Mouse (Mus musculus) forebrain, embryonic 11.5 days (tissue): Measurements from ENCODE around the gene Gnb1l. TPM values are rescaled to one million over a fixed set of nuclear protein-coding genes. Genes with fewer than 3 reads are reported as not detected.
A peak's percentile ranks its signal among the peaks of the same experiment; 100 is the strongest.

Experiments used
- ATAC-seq: fragments of 200-750 bp; cut with Nextera tagmentation; replicated peaks from 2 replicates; pipeline ENCODE4 v1.8.0; 2017; ENCODE audit warnings: moderate TSS enrichment; ENCODE audit not compliant: low FRiP score
- DNase-seq: peaks from one replicate; pipeline ENCODE4 v3.0.0-alpha.2; 2017; ENCODE audit warnings: low spot score
- H3K27ac ChIP-seq: fragments of 300-500 bp; sonication (generic); 2 replicates; pipeline ENCODE4 v1.5.1; 2014; ENCODE audit warnings: low read depth, low read length
- H3K27me3 ChIP-seq: fragments of 300-500 bp; sonication (generic); 2 replicates; pipeline ENCODE4 v1.6.1; 2014; ENCODE audit warnings: mild to moderate bottlenecking, low read length, mixed read lengths; ENCODE audit not compliant: control insufficient read depth, insufficient read depth
- H3K36me3 ChIP-seq: fragments of 300-500 bp; sonication (generic); 2 replicates; pipeline ENCODE4 v1.6.1; 2014; ENCODE audit warnings: mild to moderate bottlenecking, low read length, moderate library complexity, mixed read lengths; ENCODE audit not compliant: control insufficient read depth, insufficient read depth
- H3K4me1 ChIP-seq: fragments of 300-500 bp; sonication (generic); replicated peaks from 2 replicates; pipeline ENCODE4 v1.6.1; 2014; ENCODE audit warnings: low read length, mixed read lengths; ENCODE audit not compliant: control insufficient read depth, insufficient read depth
- H3K4me2 ChIP-seq: fragments of 300-500 bp; sonication (generic); 2 replicates; pipeline ENCODE4 v1.6.1; 2014; ENCODE audit warnings: low read depth, mild to moderate bottlenecking, low read length, moderate library complexity, mixed read lengths; ENCODE audit not compliant: severe bottlenecking
- H3K4me3 ChIP-seq: fragments of 300-500 bp; sonication (generic); 2 replicates; pipeline ENCODE4 v1.5.1; 2014; ENCODE audit warnings: low read depth, low read length
- H3K9ac ChIP-seq: fragments of 300-500 bp; sonication (generic); 2 replicates; pipeline ENCODE4 v1.6.1; 2014; ENCODE audit warnings: low read length
- H3K9me3 ChIP-seq: fragments of 300-500 bp; sonication (generic); 2 replicates; pipeline ENCODE4 v1.6.1; 2016; ENCODE audit warnings: low read length, mixed read lengths; ENCODE audit not compliant: control insufficient read depth
- WGBS: fragments of 180-500 bp; shearing (Covaris S2); extraction: QIAGEN DNeasy Blood & Tissue Kit; methylation state at CpG from one replicate; pipeline ENCODE4 v1.1.7; 2014; 5-methylcytosine and 5-hydroxymethylcytosine counted together
- polyA plus RNA-seq: library from polyadenylated mRNA; unstranded; fragments of >200 nt; fragmentation: Nextera tagmentation; extraction: Ambion mirVana; gene quantifications from 2 replicates; pipeline ENCODE4 v1.2.1, GENCODE M21; 2014

Gnb1l gene
- polyA plus RNA-seq, 1 experiment from 2014 or later = 14.9 TPM

- Histone ChIP-seq H3K4me1 (peaks cover 22% of the 10 kb centered on the region), H3K36me3 (no peaks in the 10 kb centered on the region), H3K9me3 (no peaks in the 10 kb centered on the region), H3K27me3 (peaks cover 93% of the 10 kb centered on the region), H3K27ac (no peak overlapping the region), H3K9ac (no peak overlapping the region), H3K4me2 (no peak overlapping the region), H3K4me3 (0 out of 2 replicates have a peak overlapping the region, but pooled peaks have one; percentile 22)
- ATAC-seq = no peak
- WGBS = 3% methylated on average over 25 of the region's 31 CpGs
- no peak for DNase-seq
Observed at GRCm38 (mm10) chr16:18588738-18589055, 90.2 kb downstream of the Gnb1l start.

- ATAC-seq = no peak
- peaks cover 22% of the 10 kb centered on the region for H3K4me1 ChIP-seq
- H3K9me3 ChIP-seq = no peaks in the 10 kb centered on the region
- H3K36me3 ChIP-seq = no peaks in the 10 kb centered on the region
- 8% methylated on average over 9 of the region's 9 CpGs for WGBS
- H3K27ac ChIP-seq = no peak overlapping the region
- H3K4me3 ChIP-seq = no peak overlapping the region
- H3K4me2 ChIP-seq = no peak overlapping the region
- DNase-seq = no peak
- peaks cover 88% of the 10 kb centered on the region for H3K27me3 ChIP-seq
- no peak overlapping the region for H3K9ac ChIP-seq
Observed at GRCm38 (mm10) chr16:18589080-18589621, 90.6 kb downstream of the Gnb1l start.

GRCm38 (mm10) chr16:18589804-18590790 is 91.6 kb downstream of the Gnb1l start, which contains the start of gene Tbx1:
Tbx1 (minus strand) TSS chr16:18590671.
- H3K36me3 ChIP-seq = no peaks in the 10 kb centered on the region
- WGBS = under 1% methylated on average over 48 of the region's 48 CpGs
- peaks cover 22% of the 10 kb centered on the region for H3K4me1 ChIP-seq
- H3K27me3 ChIP-seq = peaks cover 79% of the 10 kb centered on the region
- peak within 1 kb of the TSS; percentile 46 for H3K4me2 ChIP-seq
- no peak for ATAC-seq
- no peak within 1 kb of the TSS for H3K9ac ChIP-seq
- H3K27ac ChIP-seq = no peak within 1 kb of the TSS
- peak within 1 kb of the TSS; percentile 22; the same call in 1 of the 2 replicates for H3K4me3 ChIP-seq
- peak; percentile 74 for DNase-seq
- H3K9me3 ChIP-seq = no peaks in the 10 kb centered on the region

- WGBS = under 1% methylated on average over 58 of the region's 59 CpGs
- Histone ChIP-seq H3K9ac (no peak overlapping the region), H3K27ac (no peak overlapping the region)
Observed at GRCm38 (mm10) chr16:18591047-18592018, 92.8 kb downstream of the Gnb1l start.

GRCm38 (mm10) chr16:18593930-18594329 is 95.4 kb downstream of the Gnb1l start:
- H3K27me3 ChIP-seq = peaks cover 43% of the 10 kb centered on the region
- no peaks in the 10 kb centered on the region for H3K9me3 ChIP-seq
- H3K4me2 ChIP-seq = no peak overlapping the region
- H3K4me3 ChIP-seq = no peak overlapping the region
- no peak overlapping the region for H3K27ac ChIP-seq
- DNase-seq (no peak), ATAC-seq (no peak)
- 71% methylated on average over 2 of the region's 2 CpGs for WGBS
- peaks cover 4% of the 10 kb centered on the region; the same call in 1 of the 2 replicates for H3K4me1 ChIP-seq
- H3K9ac ChIP-seq = no peak overlapping the region
- H3K36me3 ChIP-seq = no peaks in the 10 kb centered on the region

More at GRCm38 (mm10) chr16:18591047-18592018, 92.8 kb downstream of the Gnb1l start:
- Histone ChIP-seq H3K4me2 (peak overlapping the region; percentile 31), H3K4me3 (peak overlapping the region; percentile 8; the same call in 1 of the 2 replicates), H3K27me3 (peaks cover 66% of the 10 kb centered on the region), H3K4me1 (peaks cover 14% of the 10 kb centered on the region), H3K9me3 (no peaks in the 10 kb centered on the region), H3K36me3 (no peaks in the 10 kb centered on the region)
- ATAC-seq = no peak; the same call in 1 of the 2 replicates
- peak; percentile 80 for DNase-seq

- Histone ChIP-seq H3K4me3 (no peak overlapping the region), H3K27me3 (peaks cover 19% of the 10 kb centered on the region), H3K9ac (no peak overlapping the region), H3K4me2 (no peak overlapping the region), H3K9me3 (no peaks in the 10 kb centered on the region), H3K36me3 (no peaks in the 10 kb centered on the region), H3K4me1 (0 out of 2 replicates have a peak, but pooled peaks cover 3% of the 10 kb centered on the region), H3K27ac (no peak overlapping the region)
- WGBS = 37% methylated on average over 5 of the region's 5 CpGs
- DNase-seq (no peak), ATAC-seq (no peak)
Observed at GRCm38 (mm10) chr16:18596255-18596654, 97.7 kb downstream of the Gnb1l start.

GRCm38 (mm10) chr16:18598006-18598405 is 99.5 kb downstream of the Gnb1l start:
- Histone ChIP-seq H3K9me3 (no peaks in the 10 kb centered on the region), H3K9ac (no peak overlapping the region), H3K36me3 (no peaks in the 10 kb centered on the region), H3K4me1 (no peaks in the 10 kb centered on the region), H3K4me2 (no peak overlapping the region), H3K27ac (no peak overlapping the region), H3K27me3 (peaks cover 6% of the 10 kb centered on the region; the same call in 1 of the 2 replicates), H3K4me3 (no peak overlapping the region)
- ATAC-seq = no peak
- 87% methylated on average over 3 of the region's 3 CpGs for WGBS
- DNase-seq = no peak

- no peak for DNase-seq
- Histone ChIP-seq H3K27me3 (no peaks in the 10 kb centered on the region), H3K9me3 (no peaks in the 10 kb centered on the region), H3K4me1 (no peaks in the 10 kb centered on the region), H3K4me3 (no peak overlapping the region), H3K36me3 (no peaks in the 10 kb centered on the region), H3K4me2 (no peak overlapping the region), H3K27ac (no peak overlapping the region), H3K9ac (no peak overlapping the region)
- 63% methylated on average over 7 of the region's 7 CpGs for WGBS
- ATAC-seq = no peak
Observed at GRCm38 (mm10) chr16:18601447-18601846, 102.9 kb downstream of the Gnb1l start.
